Mouse (Mus musculus) liver, postnatal 0 days (tissue): Measurements from ENCODE around the gene Dcun1d1.

Experiments used
- CTCF ChIP-seq: sonication (generic); IDR thresholded peaks from 2 replicates; pipeline ENCODE4 v1.5.1; 2016; ENCODE audit warnings: antibody characterized with exemption, low read depth
- EP300 ChIP-seq: IDR thresholded peaks from 2 replicates; pipeline ENCODE4 v1.6.1; 2016; ENCODE audit warnings: antibody characterized with exemption, low read depth, mild to moderate bottlenecking

DNA sequence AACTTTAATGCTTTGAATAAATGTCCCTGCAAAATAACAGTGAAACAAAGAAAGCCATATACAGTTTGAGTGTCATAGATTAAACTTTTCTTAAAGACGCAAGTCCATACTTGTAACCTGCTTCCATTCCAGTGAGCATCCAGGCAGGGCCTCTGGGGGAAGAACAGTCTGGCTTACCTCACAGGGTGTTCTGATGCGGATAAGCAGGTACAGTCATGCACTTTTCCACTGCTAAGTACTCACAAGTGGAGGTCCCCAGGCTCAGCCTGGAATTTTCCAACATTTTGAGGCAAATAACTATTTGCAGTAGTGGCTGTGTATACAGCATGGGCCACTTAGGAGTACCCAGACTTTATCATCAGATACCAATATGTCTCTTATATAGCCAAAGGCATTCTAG is 39.3 kb downstream of the Dcun1d1 start:
- TF ChIP-seq CTCF (no peak), EP300 (no peak)
